Mouse (Mus musculus): Measurements from ENCODE around the gene Camk2b.

DNA sequence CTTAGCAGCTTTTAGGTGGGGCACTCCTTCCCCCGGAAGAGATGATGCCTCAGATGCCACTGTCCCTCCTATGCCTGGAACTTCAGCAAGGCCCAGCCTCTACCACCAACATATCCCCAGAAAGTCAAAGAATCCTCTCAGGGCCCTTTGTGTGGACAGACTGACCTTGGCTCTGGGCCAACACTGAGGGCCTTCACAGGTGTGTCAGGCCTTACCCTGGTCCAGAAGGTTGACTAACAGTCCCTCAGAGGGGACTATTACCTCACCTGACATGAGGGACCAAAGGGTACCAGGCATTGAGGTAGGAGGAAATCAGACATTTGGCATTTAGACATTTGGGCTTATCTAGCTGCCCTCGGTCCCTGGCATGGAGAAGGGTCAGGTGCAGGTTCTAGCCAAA lies 86.1 kb downstream of the Camk2b start:
- TF ChIP-seq CTCF (IDR thresholded peaks at IDR 0.05; ENCODE audit: low read depth) (no peak), EP300 (IDR thresholded peaks at IDR 0.05; ENCODE audit: low read depth) (no peak)
